Mouse (Mus musculus): ENCODE results near the gene Cxcr2.

- TF ChIP-seq CTCF (conservative IDR thresholded peaks at IDR 0.05; ENCODE audit: low read length) (no peak), POU5F1 (IDR thresholded peaks at IDR 0.05; ENCODE audit: borderline replicate concordance, low read length) (no peak), NANOG (IDR thresholded peaks at IDR 0.05; ENCODE audit: borderline replicate concordance, low read length) (no peak)
Observed at GRCm38 (mm10) chr1:74132011-74132410, 21.8 kb upstream of the Cxcr2 start.

Measured in E14TG2a.4 (cell line).